Mouse (Mus musculus) neutrophil, adult 5-6 weeks (primary cell): ENCODE data around the gene Hic2. TPM values are rescaled to one million over a fixed set of nuclear protein-coding genes. Genes with fewer than 3 reads are reported as not detected.

Experiments
- ATAC-seq: fragments of 151-379, 151-347 bp; 2 replicates; pipeline ENCODE4 v1.8.0; 2017; ENCODE audit warnings: mild to moderate bottlenecking, moderate TSS enrichment; ENCODE audit not compliant: insufficient number of reproducible peaks, poor library complexity, low FRiP score, severe bottlenecking; ENCODE audit errors: extremely low read depth
- total RNA-seq: library from RNA; stranded (forward); fragments of 200-1000 nt; gene quantifications from 2 replicates; pipeline ENCODE4 v1.2.3, GENCODE M21; 2017

Gene Hic2
- 1.2 and 1.7 TPM in 2 replicates for total RNA-seq

- peak; percentile 96 for ATAC-seq
Observed at GRCm38 (mm10) chr16:17232794-17233701, at the start of gene Hic2. Hic2 (plus strand) TSS chr16:17233572.

GRCm38 (mm10) chr16:17185475-17185874 is 47.9 kb upstream of the Hic2 start:
- no peak for ATAC-seq

DNA sequence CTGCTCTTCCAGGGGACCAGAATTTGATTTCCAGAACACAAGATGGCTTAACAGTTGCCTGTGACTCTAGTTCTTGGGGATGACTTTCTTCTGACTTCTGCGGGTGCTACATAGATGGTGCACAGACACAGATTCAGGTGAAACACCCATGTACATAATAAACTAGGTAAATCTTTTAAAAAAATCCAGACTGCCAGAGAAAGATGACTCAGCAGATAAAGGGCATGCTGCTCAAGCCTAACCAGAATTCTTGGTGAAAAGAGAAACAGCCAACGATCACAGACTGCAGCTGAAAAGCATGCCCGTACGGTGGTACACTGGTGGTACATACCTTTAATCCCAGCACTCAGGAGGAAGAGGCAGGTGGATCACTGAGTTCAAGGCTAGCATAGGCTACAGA is 39.5 kb upstream of the Hic2 start:
- no peak for ATAC-seq

DNA sequence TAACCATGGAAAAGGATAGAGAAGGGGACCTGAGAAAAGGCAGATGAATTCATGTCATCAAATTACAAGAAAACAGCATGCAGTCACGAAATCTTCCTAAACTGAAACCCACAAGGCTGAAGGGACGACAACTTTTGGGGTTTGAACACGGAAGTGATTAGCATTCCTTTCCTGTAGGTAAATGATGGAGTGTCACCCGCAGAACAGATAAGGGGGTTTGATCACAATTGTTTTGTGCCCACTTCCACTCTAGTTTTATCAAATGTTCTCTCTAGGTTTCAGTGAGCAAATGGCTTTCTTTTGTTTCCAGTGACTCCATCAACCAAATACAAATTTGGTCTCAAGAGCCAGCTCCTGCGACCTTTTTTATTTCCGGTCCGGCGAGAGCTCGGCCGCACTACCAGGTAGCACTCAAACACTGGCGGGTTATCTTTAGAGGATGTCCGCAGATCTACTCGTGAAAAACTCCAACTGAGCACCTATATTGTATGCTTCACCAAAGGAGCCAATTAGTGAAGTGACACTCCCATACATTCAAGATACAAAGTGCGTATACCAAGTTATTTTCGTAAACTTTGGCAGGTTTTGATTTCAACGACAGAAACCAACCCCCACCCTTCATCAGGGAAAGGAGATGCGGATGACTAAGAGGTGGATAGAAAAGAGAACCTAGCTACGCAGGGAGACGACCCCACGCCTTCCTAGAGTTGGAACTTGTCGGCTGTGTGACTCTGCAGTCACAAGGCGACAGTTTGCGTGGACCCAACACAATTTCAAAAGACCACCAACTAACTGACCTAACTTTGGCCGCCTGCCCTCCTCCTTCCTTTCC is 33.0 kb upstream of the Hic2 start:
- ATAC-seq = peak; percentile 32; the same call in 1 of the 2 replicates

- peak; percentile 84 for ATAC-seq
Observed at GRCm38 (mm10) chr16:17200953-17201707, 32.2 kb upstream of the Hic2 start.

DNA sequence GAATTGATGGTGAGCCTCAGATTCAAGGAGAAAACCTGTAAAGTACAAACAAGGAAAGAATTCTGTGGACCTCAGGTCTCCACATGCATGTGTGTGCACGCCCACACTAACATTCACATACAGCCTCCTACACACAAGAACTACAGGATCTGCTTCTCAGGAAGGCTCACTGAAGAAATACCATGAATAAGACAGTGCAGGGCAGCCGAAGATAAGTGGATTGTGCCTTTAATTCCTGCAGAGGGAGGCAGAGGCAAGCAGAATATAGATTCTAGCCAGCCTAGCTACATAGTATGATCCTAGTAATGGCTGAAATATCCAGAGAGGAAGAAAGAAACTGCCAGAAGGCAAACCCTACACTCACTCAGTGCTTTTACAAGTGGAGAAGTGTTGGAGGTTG is 31.4 kb upstream of the Hic2 start:
- ATAC-seq = no peak

DNA sequence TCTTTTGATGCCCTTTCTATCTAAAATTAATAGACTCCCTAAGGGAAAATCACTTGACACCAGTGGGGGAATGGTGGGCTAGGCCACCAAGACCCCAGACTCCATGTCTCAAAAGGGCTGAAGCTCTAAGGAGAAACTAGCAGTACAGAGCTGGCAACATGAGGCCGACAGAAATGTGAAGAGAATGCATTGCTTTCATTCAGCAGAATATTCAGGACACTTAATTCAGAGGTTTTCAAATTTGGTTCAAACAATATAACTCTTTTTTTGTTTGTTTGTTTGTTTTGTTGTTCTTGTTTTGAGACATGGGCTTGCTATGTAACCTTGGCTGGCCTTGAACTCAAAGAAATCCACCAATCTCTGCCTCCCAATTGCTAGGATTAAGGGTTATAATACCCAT is 30.8 kb upstream of the Hic2 start, which contains the start of gene Ube2l3:
Gene Ube2l3 (minus strand): TSS at position 101 of the 400 bp plus-strand sequence.
- no peak for ATAC-seq

DNA sequence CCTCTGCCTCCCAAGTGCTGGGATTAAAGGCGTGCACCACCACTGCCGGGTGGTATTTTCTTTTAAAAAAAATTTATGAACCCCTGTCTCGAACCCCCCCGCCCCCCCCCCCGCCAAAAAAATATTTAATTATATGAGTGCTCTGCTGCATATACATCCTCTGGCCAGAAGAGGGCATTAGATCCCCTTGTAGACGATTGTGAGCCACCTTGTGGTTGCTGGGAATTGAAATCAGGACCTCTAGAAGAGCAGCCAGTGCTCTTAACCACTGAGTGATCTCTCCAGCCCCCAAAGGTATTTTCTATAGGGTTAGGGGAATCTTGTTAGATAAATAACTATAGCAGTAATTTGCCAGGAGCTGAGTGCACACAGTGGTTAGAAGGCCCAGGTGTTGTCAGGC is 28.4 kb upstream of the Hic2 start:
- 0 out of 2 replicates have a peak, but pooled peaks have one; percentile 31 for ATAC-seq

- ATAC-seq = peak; percentile 59
Observed at GRCm38 (mm10) chr16:17208389-17209361, 24.7 kb upstream of the Hic2 start, which contains the start of gene Rimbp3. Rimbp3 (plus strand) TSS chr16:17208603.

- no peak for ATAC-seq
Observed at GRCm38 (mm10) chr16:17209404-17209960, 23.9 kb upstream of the Hic2 start.

DNA sequence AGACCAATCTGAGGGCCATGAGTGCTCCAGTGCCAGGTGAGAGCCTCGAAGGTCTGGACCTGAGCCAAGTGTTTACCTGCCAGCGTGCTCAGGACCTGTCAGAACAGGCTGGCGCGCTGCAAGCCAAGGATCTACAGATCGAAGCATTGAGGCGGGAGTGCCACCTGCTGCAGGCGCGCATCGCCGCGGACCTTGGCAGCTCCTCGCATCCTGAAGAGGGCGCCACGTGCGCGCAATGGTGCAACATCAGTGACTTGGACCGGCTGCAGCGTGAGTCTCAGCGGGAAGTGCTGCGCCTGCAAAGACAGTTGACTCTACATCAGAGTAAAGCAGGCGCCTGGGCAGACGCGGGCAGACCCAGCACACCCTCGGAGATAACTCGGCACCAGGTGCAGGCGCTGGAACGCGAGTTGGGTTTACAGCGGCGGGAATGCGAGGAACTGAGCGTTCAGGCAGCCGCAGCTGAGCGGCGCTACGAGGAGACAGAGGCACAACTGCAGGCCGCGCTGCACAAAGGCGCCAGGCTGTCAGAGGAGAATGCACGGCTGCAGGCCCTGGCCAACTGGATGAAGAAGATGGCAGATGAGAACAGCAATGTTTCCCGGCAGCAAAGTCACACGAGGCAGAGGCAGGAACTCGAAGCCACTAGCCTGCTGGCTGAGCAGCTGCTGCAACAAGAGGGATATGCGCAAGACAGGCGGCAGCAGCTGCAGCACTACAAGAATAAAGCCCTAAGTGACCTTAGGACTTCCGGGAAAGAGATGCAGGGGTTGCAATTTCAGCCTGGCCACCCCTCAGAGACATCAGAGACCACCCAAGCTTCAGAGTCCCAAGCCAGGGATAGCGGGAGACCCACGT is 23.2 kb upstream of the Hic2 start:
- ATAC-seq = peak; percentile 87

DNA sequence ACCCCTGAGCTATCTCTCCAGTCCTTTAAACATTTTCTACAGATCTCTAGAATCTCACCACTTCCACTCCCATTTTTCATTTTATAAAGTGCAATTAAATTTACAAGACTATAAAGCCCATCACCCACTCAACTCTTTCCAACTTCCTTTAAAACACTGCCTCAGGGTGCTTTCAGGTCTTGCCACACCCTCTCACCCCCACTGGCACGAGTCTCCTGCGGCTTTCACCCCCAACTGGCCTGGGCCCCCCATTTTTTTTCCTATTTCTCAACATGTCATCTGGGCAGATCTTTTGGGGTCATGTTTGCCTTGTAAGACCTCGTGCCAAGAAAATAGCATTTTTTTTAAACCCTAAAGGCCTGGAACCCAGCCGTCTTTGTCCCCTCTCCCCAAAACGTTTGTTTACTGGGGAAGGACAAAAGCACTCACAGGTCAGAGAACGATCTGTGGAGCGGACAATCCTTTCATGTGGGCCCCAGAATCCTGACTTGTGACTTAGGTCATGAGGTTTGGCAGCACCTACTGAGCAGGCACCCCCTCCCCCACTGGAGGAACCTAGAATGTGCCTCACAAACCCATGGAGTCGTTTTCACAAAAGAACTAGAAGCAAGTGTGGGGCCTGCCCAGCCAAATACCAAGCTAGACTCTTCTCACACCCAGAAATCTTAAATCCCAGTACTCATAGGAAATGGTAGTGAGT is 16.3 kb upstream of the Hic2 start:
- no peak for ATAC-seq

DNA sequence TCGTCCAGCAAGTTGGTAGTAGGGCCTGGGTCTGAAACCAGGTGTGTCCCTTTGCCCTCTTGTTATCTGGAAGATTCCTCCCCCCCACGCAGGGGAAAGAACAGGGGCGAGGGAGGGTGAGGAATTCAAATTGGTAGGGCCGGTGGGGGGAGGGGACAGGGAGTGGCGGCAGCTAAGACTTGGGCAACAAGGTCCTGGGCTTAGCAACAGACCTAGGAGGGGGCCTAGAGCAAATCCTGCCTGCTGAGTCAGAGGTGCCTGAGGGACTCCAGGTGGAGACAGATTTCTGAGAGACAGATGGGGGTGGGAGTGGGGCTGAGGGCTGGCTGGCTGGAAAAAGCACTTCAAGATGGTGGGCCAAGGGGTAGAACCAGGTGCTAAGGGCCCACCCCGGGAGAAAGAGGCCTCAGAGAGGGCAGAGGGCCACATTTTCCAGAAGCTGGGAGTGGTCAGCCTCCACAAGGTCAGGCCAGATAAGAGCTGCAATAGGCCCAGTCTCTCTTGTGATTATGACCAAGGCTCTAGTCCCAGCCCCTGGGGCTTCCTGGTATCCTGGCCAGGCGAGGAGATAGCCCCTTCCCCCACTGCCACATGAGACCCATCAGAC is 13.1 kb upstream of the Hic2 start:
- ATAC-seq = no peak

- peak; percentile 98 for ATAC-seq
Observed at GRCm38 (mm10) chr16:17222197-17222596, 11.2 kb upstream of the Hic2 start.

DNA sequence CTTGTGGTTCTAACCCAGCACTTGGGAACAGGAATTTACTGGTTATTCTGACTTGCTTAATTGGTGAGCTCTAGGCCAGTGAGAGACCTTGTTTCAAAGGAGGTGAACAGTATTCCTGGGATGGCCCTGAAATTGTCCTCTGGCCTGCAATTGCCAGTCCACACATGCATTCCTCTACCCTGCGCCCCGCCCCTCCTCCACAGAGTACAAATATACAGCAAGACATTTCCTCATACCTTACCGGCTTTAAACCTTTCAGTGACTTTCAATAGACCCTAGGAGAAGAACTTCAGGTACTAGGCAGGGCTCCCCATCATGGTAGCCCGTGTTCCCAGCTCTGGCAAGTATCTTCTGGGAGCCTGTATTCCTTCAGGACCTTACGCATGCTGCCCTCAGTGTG is 7.8 kb upstream of the Hic2 start:
- no peak for ATAC-seq

- ATAC-seq = no peak
Observed at GRCm38 (mm10) chr16:17226496-17226895, 6.9 kb upstream of the Hic2 start.
